Mouse (Mus musculus): ENCODE measurements at regions not wholly inside any gene's neighbourhood (a gene's known extent, or its start where the extent isn't known, plus 50 kb on each side); places are given as distances from the start of the nearest gene placed in this dataset.

- no peak for DNase-seq (ENCODE audit: low spot score in 2 of 2)
Observed at GRCm38 (mm10) chr10:126646587-126646986, 254.6 kb downstream of the Atp23 start.

DNA sequence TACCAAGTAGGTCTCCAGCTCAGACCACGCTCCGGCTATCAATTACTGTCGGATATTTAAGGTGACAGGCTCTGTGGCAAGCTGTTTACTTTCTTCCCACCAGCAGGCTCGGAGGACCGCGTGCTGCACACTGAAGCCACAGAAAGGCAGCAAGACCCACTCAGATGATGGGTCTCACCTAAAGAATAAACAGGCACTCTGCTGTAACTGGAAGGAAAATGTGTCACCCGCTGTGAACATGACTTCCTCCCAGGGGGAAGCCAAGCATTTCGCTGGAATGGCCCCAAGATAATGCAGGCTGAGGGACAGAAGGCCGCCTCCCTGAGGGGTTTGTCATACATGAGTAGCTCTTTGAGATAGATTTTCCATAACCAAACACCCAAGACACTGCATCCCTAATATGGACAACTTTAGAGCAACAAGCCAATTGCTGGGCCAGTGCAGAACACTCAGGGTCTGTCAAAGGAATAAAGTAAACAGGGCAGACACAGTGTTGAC lies 259.3 kb downstream of the Atp23 start:
- DNase-seq (ENCODE audit: low spot score in 2 of 2): peak in 1 of 2 experiments; percentile 4

DNA sequence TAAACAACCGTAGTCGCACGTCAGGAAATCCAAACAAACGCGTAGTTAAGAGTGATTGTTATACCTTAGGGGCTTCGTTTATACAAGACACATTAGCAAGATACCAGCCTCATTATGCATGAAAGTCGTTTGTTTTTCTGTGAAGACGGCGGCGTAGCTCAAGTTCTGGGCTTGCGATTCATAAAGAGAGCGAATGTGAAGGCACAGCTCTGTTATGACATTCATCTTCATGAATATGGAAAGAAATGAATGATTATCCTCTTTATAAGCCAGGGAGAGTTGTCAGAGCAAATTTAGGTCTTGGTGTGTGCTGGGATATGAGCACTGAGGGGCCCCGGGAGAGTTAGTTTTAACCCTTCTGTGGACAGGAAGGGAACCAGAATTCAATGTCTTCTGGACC lies 266.4 kb downstream of the Atp23 start:
- no peak for DNase-seq (ENCODE audit: low spot score in 2 of 2)

DNA sequence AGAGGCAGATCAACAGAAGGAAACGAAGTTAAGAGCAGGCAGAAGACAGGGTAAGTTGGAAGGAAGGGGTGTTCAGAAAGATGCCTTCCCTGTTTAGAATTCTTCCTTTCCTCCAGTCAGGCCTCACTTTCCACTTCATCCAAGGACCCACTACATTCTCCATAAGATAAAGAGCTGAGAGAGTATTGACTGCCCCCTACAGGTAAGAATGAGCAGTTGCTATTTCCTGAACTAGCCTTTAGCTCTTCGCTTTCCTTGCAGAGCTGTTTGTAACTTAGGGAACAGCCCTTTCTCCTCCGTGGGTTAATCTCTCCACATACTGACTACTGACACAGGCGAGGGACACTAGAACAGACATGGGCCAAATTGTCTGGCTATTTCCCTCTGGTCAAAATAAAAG lies 273.1 kb downstream of the Atp23 start:
- no peak for DNase-seq (ENCODE audit: low spot score in 2 of 2)

GRCm38 (mm10) chr10:126625466-126625865 lies 275.7 kb downstream of the Atp23 start:
- DNase-seq (ENCODE audit: low spot score in 2 of 2): no peak

DNA sequence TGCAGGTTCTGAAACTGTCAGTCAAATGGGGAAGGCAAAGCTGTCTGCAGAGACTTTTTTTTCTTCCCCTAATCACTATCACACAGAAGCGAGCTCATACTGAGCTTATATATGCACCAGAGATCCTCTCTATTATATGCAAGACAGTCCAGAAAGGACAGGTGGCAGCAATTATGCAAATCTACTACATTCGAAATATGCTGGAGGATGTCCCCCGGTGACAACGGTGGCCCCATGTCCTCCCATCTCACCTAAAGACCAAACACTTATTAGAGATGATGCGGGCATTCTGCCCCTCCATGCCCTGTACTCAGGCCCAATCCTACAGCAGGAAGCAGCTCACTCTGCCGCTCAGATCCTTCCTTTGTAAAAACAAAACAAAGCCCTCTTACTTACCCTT lies 280.4 kb downstream of the Atp23 start:
- no peak for DNase-seq (ENCODE audit: low spot score in 2 of 2)

DNA sequence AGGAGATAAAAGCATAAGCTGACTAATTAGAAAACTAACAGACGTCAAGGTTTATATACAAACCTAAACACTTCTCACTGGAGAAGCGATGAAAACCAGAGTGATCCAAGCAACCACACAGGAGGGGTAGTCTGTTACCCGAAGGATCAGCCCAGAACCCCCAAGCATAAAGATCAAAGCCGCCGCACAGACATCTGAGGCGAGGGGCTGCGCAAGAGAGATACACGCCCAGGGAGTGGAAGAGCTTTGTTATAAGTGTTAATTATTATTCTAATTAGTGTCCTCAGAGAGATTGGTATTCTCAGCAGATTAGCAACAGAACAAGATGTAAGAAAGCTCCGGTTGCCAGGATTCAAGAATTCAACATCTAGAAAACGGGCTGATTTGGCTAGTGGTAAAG lies 281.2 kb downstream of the Atp23 start:
- no peak for DNase-seq (ENCODE audit: low spot score in 2 of 2)

DNA sequence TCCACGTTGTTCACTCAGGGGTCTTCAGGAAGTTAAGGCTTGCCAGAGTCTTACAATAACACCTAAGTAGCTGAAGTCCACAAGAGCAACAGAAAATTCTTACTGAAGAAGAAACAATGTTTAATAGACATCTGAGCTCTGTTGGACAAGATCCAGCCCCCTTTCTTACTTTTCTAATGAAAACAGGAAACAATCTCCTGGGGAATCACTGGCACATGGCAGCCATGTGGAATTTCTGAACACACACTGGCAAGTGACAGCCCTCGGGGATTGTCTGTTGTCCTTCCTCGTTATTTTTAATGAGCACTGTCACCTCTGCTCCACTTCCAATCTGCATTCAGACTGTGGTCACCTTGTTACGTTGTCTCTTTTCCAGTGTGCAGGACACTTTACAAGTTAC lies 288.9 kb downstream of the Atp23 start:
- no peak for DNase-seq (ENCODE audit: low spot score in 2 of 2)

DNA sequence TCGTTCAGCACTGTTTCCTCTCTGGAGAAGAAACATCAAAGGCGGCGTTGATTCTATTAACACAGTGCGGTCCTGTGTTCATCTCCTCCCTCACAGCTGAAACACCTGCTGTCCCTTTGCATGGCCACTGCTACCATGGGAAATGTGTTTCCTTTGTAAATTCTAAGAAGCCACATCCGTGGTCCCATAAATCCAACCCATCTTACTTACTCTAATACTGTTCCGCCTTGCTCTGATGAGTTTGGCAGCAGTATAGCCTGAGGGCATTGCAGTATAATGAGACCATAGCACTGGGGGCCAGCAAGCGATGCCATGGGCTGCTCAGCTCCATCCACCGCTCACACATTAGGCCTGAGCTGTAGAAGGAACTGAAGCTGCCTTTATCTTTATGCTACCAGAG lies 290.6 kb downstream of the Atp23 start:
- DNase-seq (ENCODE audit: low spot score in 2 of 2): no peak

DNA sequence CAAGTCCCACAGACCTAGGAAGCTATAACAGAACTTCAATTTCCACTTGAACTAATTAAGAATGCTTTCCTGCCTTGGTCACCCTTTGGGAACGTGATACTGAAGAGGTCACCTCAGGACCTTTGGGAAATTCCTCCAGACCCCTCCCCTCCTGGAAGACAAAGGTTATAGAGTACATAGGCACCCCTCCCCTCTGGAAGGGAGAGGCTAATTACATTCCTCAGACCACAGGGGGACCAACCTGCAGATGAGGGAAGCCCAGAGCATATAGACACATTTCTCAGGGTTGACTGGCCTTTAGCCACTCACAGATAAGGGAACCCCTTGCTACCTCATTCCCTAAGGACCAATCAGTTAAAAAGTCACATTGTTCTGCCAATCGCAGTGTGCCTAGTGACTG lies 301.5 kb downstream of the Atp23 start:
- no peak for DNase-seq (ENCODE audit: low spot score in 2 of 2)

- DNase-seq (ENCODE audit: low spot score in 2 of 2): no peak
Observed at GRCm38 (mm10) chr10:126568155-126568554, 333.0 kb downstream of the Atp23 start.

DNA sequence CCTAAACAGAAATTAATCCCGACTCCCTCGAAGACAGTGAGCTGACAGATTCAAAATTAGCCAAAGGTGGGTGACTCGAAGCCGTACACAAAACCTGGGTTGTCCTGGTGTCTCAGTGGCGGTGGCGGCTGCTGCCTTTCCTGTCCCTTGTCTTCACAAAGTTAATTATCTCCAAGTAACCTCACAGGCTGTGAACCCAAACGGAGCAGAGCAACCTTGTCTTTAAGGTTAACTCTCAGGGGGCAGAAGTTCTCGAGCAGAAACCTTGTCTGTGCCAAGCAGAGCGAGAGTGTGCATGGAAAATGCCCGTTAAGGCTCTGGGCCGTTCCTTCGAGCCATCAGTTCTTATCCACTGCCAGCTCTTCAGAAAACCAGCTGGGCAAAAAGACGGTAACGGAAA lies 335.8 kb downstream of the Atp23 start:
- no peak for DNase-seq (ENCODE audit: low spot score in 2 of 2)

DNA sequence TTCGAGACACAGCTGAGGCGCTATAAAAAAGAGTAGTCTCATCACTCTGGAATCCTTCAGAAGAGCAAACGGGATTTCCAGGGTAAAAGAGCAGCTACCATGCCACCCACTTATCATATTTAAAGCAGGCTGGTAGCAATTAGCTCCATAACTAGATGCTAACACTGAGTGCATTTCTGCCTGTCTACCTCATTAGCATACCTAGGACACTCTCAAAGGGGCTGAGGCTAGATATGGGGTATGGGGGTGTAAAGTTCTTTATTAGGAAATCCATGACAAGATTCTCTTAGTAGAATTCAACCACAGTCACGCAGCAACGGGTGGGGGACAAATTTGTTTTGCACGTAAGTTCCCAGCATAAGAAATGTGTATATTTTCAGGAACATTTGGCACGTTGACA lies 346.1 kb downstream of the Atp23 start:
- DNase-seq (ENCODE audit: low spot score in 2 of 2): no peak

DNA sequence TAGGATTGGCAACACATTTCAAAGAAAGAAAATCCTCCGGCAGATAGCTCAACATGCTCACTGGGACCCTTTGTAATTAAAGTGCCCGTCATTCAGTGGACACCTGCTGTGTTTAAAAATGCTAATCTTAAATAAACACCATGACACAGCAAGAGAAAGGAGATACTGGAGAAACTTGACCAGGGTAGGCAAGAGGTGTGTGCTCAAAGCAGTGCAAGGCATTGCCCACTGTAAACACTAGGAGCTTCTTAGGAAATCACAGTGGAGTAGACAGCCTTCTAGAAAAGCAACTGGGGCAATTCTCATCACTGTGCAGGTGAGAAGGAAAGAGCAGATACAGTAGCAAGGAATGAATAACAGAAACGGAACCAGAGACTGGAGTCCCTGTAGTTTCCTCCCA lies 369.2 kb downstream of the Atp23 start:
- DNase-seq (ENCODE audit: low spot score in 2 of 2): no peak

DNA sequence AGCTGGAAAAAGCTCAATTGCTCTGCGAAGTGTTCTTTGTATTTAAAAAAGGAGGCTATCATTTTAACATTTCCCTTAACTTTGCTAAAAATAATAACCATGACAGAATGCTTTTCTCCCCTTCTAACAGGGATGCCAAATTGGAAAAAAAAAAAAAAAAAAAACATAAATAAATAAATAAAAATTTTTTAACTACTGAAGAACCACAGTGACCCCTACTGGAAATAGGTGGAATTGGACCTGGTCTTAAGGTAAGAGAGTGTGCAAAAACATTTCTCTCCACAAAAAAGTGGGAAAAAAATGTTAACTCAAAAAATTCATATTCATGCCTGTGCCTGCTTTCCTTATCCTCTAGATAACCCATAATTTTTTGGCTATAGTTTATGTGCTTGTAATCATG lies 369.8 kb downstream of the Atp23 start:
- DNase-seq (ENCODE audit: low spot score in 2 of 2): no peak

- no peak for DNase-seq (ENCODE audit: low spot score in 2 of 2)
Observed at GRCm38 (mm10) chr10:126528801-126529200, 372.4 kb downstream of the Atp23 start.

DNA sequence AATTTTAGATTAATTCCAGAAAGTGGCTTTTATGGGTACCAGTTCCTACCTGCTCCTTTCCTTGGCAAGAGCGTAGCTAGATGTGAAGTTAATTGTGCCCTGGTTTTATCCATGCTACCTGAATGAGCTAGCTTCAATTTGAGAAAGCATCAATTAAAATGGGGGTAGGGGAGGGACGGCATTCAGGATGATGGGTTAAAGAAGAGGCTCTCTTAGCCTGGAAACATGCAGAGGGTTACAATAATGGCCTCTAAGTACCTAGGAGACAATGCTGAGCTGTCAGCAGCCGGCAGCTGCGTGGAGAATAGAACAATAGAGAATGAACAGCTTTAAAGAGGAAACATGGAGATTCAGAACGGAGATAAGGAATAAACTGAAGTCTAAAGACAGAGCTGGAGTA lies 375.0 kb downstream of the Atp23 start:
- DNase-seq (ENCODE audit: low spot score in 2 of 2): no peak

DNA sequence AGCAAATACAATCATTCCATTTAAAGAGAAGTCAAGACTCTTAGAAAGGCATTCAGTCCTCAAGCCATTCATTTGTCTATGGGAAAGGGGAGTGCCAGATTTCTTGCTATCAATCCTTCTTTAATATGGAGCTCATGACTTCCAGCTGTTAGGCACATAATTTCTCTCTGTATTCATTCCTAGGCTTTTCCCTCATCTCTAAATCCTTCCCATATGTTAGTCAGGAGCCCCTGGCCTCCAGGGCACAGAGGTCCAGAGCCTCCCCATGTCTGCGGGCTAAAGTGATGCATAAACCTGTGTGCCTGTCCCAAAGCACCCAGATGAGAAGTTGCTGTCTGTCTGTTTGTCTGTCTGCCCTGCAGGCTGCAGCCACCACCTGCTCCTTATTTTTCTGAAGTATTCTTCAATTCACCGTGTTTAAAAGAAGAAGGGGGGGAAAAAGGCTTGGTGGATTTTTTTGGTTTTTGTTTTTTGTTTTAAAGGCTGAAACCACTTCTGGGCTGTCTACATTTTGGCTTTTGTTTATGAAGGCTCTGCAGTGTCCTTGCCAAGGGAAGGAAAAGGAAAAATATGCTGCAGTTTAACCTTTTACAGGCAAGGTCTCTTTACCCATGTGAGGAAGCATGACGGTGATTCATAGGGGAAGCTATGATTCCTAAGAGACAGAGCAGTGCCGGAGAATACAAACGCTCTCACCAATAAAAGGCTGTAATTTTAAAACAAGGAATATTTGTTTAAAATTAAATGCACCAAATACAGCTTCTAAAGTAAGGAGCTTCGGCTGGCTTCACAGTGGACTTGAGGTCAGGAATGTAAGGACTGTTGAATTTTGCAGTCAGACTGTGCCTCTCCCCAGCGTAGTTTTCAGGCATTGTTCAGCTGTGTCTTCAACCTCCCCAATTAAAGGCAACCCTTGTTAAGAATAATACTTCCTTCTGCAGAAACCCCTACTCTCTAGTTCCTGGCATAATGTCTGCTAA lies 379.0 kb downstream of the Atp23 start:
- no peak for DNase-seq (ENCODE audit: low spot score in 2 of 2)

- DNase-seq (ENCODE audit: low spot score in 2 of 2): no peak
Observed at GRCm38 (mm10) chr10:126520973-126521372, 380.2 kb downstream of the Atp23 start.

DNA sequence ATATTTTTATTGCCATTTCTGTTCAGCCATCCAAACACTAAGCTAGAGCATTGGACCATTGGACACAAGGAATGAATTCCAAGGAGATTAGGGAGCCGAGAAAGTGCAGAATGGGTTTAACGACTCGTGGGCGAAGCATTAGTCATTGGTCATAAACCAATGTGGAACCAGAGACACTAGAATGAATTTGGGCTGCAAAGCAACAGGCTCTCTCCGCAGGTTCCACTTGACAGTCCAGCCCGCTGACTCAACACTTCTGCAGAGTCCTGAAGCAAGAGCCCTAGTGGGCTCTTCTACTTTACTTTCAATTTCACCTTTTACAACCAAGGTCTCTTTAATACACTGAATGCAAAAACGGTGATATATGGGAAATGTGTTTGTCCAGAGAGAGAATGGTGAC lies 388.0 kb downstream of the Atp23 start:
- DNase-seq (ENCODE audit: low spot score in 2 of 2): no peak

GRCm38 (mm10) chr10:126511511-126511910 lies 389.6 kb downstream of the Atp23 start:
- DNase-seq (ENCODE audit: low spot score in 2 of 2): peak; percentile 96 to 97

DNA sequence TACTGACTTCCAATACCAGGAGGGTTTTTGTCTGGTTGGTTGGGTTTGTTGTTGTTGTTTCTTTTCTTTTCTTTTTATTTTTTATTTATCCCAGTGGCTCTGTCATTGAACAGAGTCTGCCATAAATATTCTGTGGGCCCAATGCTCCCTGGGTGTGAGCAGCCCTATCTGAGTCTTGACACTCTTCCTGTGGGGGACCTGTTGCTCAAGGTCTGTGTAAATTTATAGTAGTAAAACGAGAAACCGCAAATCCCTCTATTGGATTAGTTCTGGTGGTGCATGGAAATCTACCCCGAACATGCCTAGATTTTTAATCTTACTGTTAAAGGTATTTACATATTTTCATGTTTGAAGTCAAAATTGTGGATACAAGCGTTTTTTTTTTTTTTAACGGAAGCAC lies 395.2 kb downstream of the Atp23 start:
- DNase-seq (ENCODE audit: low spot score in 2 of 2): no peak

- DNase-seq (ENCODE audit: low spot score in 2 of 2): no peak
Observed at GRCm38 (mm10) chr10:126502013-126502688, 399.0 kb downstream of the Atp23 start.

Measured in gastrocnemius, adult 8-10 months (tissue).